Mouse (Mus musculus): Measurements from ENCODE around the gene Rfx8. TPM values are rescaled to one million over a fixed set of nuclear protein-coding genes. Genes with fewer than 3 reads are reported as not detected.
A peak's percentile ranks its signal among the peaks of the same experiment; 100 is the strongest.

The Rfx8 gene
- polyA plus RNA-seq, 1 experiment from 2014 or later: 0.79 TPM

- DNase-seq (ENCODE audit: low spot score): peak; percentile 73
- no peaks in the 10 kb centered on the region for H3K9me3 ChIP-seq (replicated peaks)
- no peaks in the 10 kb centered on the region for H3K27me3 ChIP-seq (ENCODE audit: low read depth, poor library complexity, severe bottlenecking)
- H3K4me3 ChIP-seq: no peak overlapping the region
- peak overlapping the region; percentile 87 for H3K27ac ChIP-seq
- H3K36me3 ChIP-seq: no peaks in the 10 kb centered on the region
- WGBS: 3% methylated on average over 9 of the region's 9 CpGs
- H3K4me1 ChIP-seq: peaks cover 49% of the 10 kb centered on the region
These were observed 19.6 kb downstream of the Rfx8 start for GRCm38 (mm10) chr1:39701274-39701602.

DNA sequence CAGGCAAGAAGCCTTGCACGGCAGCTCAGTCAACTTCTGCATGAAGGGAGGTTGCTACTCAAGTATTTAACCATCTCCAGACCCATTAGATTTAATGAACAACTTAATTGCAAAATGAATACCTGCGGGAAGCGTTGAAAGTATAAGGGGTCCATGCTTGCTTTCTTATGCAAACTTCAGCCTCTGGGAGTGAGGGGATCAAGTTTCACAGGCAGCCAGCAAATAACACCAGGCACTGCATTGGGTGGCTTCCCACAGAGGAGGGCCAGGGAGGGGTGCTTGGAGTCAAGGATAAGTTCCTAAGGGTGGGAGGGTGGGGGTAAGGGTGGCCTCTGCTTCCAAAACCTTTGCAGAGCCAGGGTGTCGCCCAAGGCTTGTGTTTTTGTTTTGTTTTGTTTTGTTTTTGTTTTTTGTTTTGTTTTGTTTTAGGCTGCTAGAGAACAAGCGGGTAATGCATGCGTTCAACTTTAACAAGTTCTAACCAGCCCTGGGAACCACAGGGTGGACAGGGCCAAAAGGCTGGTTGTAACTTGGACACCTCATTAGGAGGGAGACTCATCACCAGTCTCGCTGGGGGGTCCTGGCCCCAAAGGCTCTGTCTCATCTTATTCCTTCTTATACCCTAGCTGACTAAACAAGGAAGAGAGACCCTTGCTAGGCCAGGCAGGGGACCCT, 20.1 kb downstream of the Rfx8 start:
- WGBS: 11% methylated on average over 7 of the region's 7 CpGs
- no peak overlapping the region for H3K4me3 ChIP-seq
- H3K27me3 ChIP-seq (ENCODE audit: low read depth, poor library complexity, severe bottlenecking): no peaks in the 10 kb centered on the region
- peak overlapping the region; percentile 87 for H3K27ac ChIP-seq
- DNase-seq (ENCODE audit: low spot score): peak; percentile 58
- H3K9me3 ChIP-seq (replicated peaks): no peaks in the 10 kb centered on the region
- H3K4me1 ChIP-seq: peaks cover 47% of the 10 kb centered on the region
- no peaks in the 10 kb centered on the region for H3K36me3 ChIP-seq

GRCm38 (mm10) chr1:39698456-39698855, 22.3 kb downstream of the Rfx8 start:
- no peak for DNase-seq (ENCODE audit: low spot score)
- no peaks in the 10 kb centered on the region for H3K9me3 ChIP-seq (replicated peaks)
- no peaks in the 10 kb centered on the region for H3K27me3 ChIP-seq (ENCODE audit: low read depth, poor library complexity, severe bottlenecking)
- H3K27ac ChIP-seq: peak overlapping the region; percentile 63
- no peaks in the 10 kb centered on the region for H3K36me3 ChIP-seq
- WGBS: 56% methylated on average over 6 of the region's 6 CpGs
- peaks cover 55% of the 10 kb centered on the region for H3K4me1 ChIP-seq
- no peak overlapping the region for H3K4me3 ChIP-seq

- H3K9me3 ChIP-seq (replicated peaks): no peaks in the 10 kb centered on the region
- H3K27me3 ChIP-seq (ENCODE audit: low read depth, poor library complexity, severe bottlenecking): peaks cover 6% of the 10 kb centered on the region; the same call in 1 of the 2 replicates
- H3K4me3 ChIP-seq: no peak overlapping the region
- WGBS: 77% methylated on average over 4 of the region's 4 CpGs
- no peak for DNase-seq (ENCODE audit: low spot score)
- H3K4me1 ChIP-seq: peaks cover 33% of the 10 kb centered on the region
- H3K27ac ChIP-seq: no peak overlapping the region
- no peaks in the 10 kb centered on the region for H3K36me3 ChIP-seq
These were observed 25.6 kb downstream of the Rfx8 start for GRCm38 (mm10) chr1:39695198-39695597.

DNA sequence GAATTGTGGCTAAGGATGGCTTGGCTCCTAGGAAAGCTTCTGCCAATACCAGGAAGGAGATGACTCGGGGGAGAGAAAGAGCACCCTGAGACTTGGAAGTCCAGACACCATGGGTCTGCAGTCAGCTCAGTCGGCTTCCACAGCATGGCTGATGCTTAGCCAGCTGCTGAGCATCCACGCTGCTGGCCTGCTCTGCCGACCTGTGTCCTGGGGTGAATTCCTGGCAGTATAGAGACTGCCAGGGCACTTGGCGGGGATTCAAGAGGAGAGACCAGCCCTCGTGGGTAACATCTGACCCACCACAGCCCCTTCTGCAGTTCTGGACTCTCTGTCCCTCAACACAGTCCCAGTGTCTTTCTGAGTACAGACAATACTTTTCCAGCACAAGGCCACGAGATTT, 26.0 kb downstream of the Rfx8 start:
- no peak overlapping the region for H3K27ac ChIP-seq
- WGBS: 70% methylated on average over 7 of the region's 7 CpGs
- H3K27me3 ChIP-seq (ENCODE audit: low read depth, poor library complexity, severe bottlenecking): peaks cover 6% of the 10 kb centered on the region; the same call in 1 of the 2 replicates
- peaks cover 28% of the 10 kb centered on the region for H3K4me1 ChIP-seq
- no peaks in the 10 kb centered on the region for H3K9me3 ChIP-seq (replicated peaks)
- DNase-seq (ENCODE audit: low spot score): no peak
- H3K36me3 ChIP-seq: no peaks in the 10 kb centered on the region
- no peak overlapping the region for H3K4me3 ChIP-seq

DNA sequence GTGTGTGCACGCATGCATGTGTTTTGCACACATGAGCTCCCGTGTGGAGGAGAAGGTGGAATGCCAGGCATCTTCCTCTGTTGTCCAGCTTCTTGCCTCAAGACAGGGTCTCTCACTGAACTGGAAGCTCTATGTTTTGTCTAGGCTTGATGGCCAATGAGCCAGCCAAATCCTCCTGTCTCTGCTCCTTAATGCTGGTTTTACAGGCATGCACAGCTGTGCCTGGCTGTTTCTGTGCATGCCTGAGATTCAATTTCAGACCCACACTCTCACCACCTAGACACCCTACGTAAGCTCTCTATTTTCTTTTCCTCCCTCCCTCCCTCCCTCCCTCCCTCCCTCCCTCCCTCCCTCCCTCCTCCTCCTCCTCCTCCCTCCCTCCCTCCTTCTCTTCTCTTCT, 28.8 kb downstream of the Rfx8 start:
- Histone ChIP-seq H3K4me1 (peaks cover 19% of the 10 kb centered on the region), H3K4me3 (no peak overlapping the region), H3K27ac (no peak overlapping the region), H3K36me3 (no peaks in the 10 kb centered on the region), H3K27me3 (ENCODE audit: low read depth, poor library complexity, severe bottlenecking) (peaks cover 6% of the 10 kb centered on the region; the same call in 1 of the 2 replicates), H3K9me3 (replicated peaks) (no peaks in the 10 kb centered on the region)
- no peak for DNase-seq (ENCODE audit: low spot score)
- 72% methylated on average over 3 of the region's 3 CpGs for WGBS

GRCm38 (mm10) chr1:39691061-39691460, 29.7 kb downstream of the Rfx8 start:
- 35% methylated on average over 4 of the region's 4 CpGs for WGBS
- Histone ChIP-seq H3K36me3 (no peaks in the 10 kb centered on the region), H3K27me3 (ENCODE audit: low read depth, poor library complexity, severe bottlenecking) (peaks cover 6% of the 10 kb centered on the region; the same call in 1 of the 2 replicates)

DNA sequence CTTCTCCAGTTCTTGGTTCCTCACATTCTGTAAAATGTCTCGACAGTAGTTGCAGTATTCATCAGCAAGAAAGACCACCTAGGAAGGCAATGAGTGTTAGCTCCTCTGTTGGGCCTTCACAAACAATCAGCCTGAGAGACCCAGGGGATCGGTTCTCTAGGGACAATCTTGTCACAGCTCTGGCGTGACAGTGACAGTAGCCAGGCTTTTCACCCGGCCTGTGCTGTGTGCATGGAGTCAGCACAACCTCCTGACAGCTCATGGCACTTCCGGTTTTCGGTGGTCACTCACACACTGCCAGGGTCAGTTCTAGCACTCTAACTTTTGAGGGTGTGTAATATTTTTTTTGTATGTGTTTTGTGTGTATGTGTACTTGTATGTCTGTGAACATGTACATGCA, 32.2 kb downstream of the Rfx8 start:
- Histone ChIP-seq H3K4me3 (no peak overlapping the region), H3K27me3 (ENCODE audit: low read depth, poor library complexity, severe bottlenecking) (peaks cover 6% of the 10 kb centered on the region; the same call in 1 of the 2 replicates), H3K9me3 (replicated peaks) (no peaks in the 10 kb centered on the region), H3K36me3 (no peaks in the 10 kb centered on the region), H3K27ac (no peak overlapping the region), H3K4me1 (peaks cover 14% of the 10 kb centered on the region)
- WGBS: 62% methylated on average over 6 of the region's 6 CpGs
- DNase-seq (ENCODE audit: low spot score): no peak

More at GRCm38 (mm10) chr1:39691061-39691460, 29.7 kb downstream of the Rfx8 start:
- Histone ChIP-seq H3K27ac (peak overlapping the region; percentile 14; the same call in 1 of the 2 replicates), H3K9me3 (replicated peaks) (no peaks in the 10 kb centered on the region), H3K4me1 (peaks cover 23% of the 10 kb centered on the region), H3K4me3 (no peak overlapping the region)
- DNase-seq (ENCODE audit: low spot score): no peak

DNA sequence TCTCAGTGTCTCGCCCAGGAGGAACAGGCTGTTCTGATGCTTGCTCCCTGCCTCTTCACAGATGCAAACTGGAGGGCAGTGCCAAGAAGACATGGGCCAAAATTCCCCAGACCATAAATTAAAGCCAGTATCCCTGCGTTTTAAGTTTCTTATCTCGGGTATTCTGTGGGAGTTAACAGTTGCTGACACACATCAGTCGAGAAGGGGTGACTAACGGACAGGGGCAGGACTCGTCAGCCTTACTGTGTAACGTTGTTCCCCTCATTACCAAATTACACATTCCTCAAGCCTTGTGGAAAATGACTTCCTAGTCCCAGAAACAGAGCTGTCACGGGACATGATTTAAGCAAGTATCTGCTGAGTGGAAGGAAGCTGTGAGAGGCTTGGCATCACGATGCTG, 33.5 kb downstream of the Rfx8 start:
- no peak for DNase-seq (ENCODE audit: low spot score)
- peaks cover 6% of the 10 kb centered on the region; the same call in 1 of the 2 replicates for H3K27me3 ChIP-seq (ENCODE audit: low read depth, poor library complexity, severe bottlenecking)
- H3K27ac ChIP-seq: no peak overlapping the region
- no peak overlapping the region for H3K4me3 ChIP-seq
- H3K4me1 ChIP-seq: peaks cover 17% of the 10 kb centered on the region
- H3K36me3 ChIP-seq: no peaks in the 10 kb centered on the region
- no peaks in the 10 kb centered on the region for H3K9me3 ChIP-seq (replicated peaks)
- WGBS: 65% methylated on average over 9 of the region's 9 CpGs

DNA sequence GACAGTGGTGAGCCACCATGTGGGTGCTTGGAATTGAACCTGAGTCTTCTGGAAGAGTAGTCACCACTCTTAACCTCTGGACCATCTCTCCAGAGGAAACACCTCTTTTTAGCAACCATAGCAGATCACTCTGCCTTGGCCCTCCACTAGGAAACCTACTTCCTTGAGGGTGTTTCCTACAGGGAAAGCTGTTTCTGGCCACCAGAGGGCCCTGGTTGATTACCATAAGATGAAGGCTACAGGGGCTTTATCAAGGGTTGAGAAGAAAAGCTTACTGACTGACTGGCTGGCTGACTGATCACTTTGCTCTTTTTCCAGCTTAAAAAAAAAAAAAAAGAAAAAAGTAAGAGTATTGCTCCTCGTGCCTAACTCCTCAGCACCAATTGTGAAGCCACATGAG, 35.0 kb downstream of the Rfx8 start:
- WGBS: 5% methylated on average over 1 of the region's 1 CpGs
- Histone ChIP-seq H3K4me3 (no peak overlapping the region), H3K36me3 (no peaks in the 10 kb centered on the region), H3K9me3 (replicated peaks) (no peaks in the 10 kb centered on the region), H3K4me1 (peaks cover 7% of the 10 kb centered on the region), H3K27me3 (ENCODE audit: low read depth, poor library complexity, severe bottlenecking) (no peaks in the 10 kb centered on the region), H3K27ac (no peak overlapping the region)
- DNase-seq (ENCODE audit: low spot score): peak; percentile 71

GRCm38 (mm10) chr1:39681638-39682037, 39.2 kb downstream of the Rfx8 start:
- Histone ChIP-seq H3K4me3 (no peak overlapping the region), H3K36me3 (no peaks in the 10 kb centered on the region), H3K4me1 (peaks cover 11% of the 10 kb centered on the region), H3K27me3 (ENCODE audit: low read depth, poor library complexity, severe bottlenecking) (no peaks in the 10 kb centered on the region), H3K27ac (no peak overlapping the region), H3K9me3 (replicated peaks) (no peaks in the 10 kb centered on the region)
- WGBS: 97% methylated on average over 5 of the region's 5 CpGs
- DNase-seq (ENCODE audit: low spot score): no peak

DNA sequence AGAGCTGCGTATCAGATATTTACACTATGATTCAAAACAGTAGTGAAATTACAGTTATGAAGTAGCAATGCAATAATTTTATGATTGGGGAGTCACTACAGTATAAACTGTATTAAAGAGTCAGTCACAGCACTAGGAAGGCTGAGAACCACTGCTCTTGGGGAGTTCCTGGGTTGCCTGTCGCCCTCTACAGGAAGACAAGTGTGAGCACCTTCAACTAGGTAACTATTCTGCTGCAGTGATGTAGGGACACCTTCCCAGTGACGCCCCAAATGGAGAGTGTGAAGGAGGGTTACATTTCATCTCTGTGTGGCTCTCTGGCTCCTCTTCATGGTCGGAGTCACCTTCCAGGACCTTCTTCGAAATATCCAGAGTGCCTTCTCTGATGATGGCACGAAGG, 40.3 kb downstream of the Rfx8 start:
- no peaks in the 10 kb centered on the region for H3K27me3 ChIP-seq (ENCODE audit: low read depth, poor library complexity, severe bottlenecking)
- peaks cover 7% of the 10 kb centered on the region; the same call in 1 of the 2 replicates for H3K4me1 ChIP-seq
- 70% methylated on average over 6 of the region's 6 CpGs for WGBS
- H3K27ac ChIP-seq: no peak overlapping the region
- DNase-seq (ENCODE audit: low spot score): no peak
- no peak overlapping the region for H3K4me3 ChIP-seq
- H3K9me3 ChIP-seq (replicated peaks): no peaks in the 10 kb centered on the region
- H3K36me3 ChIP-seq: no peaks in the 10 kb centered on the region

- Histone ChIP-seq H3K27ac (no peak overlapping the region), H3K36me3 (no peaks in the 10 kb centered on the region), H3K9me3 (replicated peaks) (no peaks in the 10 kb centered on the region), H3K27me3 (ENCODE audit: low read depth, poor library complexity, severe bottlenecking) (no peaks in the 10 kb centered on the region), H3K4me3 (no peak overlapping the region), H3K4me1 (peaks cover 7% of the 10 kb centered on the region; the same call in 1 of the 2 replicates)
- no peak for DNase-seq (ENCODE audit: low spot score)
- 70% methylated on average over 8 of the region's 8 CpGs for WGBS
These were observed 41.9 kb downstream of the Rfx8 start for GRCm38 (mm10) chr1:39678883-39679282.
